Mouse (Mus musculus): Measurements from ENCODE around the gene Adcyap1.

Gene Adcyap1

GRCm38 (mm10) chr17:93198717-93199116, at the start of gene Adcyap1:
Gene Adcyap1, plus strand, starts transcription at chr17:93199017.
- no peak for DNase-seq (ENCODE audit: low spot score)

GRCm38 (mm10) chr17:93158280-93158851, 40.5 kb upstream of the Adcyap1 start:
- peak; percentile 4 for DNase-seq (ENCODE audit: low spot score)

- DNase-seq (ENCODE audit: low spot score) = no peak
Observed at GRCm38 (mm10) chr17:93169572-93169971, 29.2 kb upstream of the Adcyap1 start.

DNA sequence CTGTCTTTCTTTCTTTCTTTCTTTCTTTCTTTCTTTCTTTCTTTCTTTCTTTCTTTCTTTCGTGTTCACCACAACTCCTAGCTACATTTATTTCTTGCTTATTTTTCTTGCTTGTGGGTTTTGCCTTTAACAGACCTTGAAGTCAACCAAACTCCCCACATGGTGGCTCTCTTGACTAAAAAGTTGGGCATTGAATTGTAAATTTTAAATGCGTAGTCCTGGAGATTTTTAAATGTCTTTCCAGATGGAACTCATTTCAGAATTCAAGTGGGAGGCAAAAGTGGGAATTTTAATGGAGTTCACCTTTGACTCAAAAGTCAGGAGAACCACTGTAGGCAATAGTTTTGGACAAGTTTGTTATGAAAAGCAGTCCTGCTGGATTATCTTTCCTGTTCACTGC, 2.0 kb upstream of the Adcyap1 start:
- DNase-seq (ENCODE audit: low spot score) = no peak

DNA sequence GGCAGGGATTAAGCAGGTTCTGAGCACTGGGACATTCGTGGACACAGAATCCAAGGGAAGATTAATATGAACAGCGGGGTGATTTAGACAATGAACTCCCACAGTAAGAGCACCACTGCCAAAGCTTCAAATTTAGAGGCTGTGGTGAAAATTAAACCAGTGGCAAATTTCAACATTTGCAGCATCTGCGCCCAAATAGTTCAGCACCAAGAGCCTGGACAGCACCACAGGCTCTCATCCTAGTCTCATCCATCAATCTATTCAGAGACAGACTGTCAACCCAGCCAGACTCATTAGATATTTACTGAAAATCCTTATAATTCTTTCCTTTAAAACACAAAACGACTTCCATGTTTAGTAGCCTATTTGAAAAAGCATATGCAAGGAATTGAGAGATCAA, 604 bp upstream of the Adcyap1 start:
- DNase-seq (ENCODE audit: low spot score) = no peak

DNA sequence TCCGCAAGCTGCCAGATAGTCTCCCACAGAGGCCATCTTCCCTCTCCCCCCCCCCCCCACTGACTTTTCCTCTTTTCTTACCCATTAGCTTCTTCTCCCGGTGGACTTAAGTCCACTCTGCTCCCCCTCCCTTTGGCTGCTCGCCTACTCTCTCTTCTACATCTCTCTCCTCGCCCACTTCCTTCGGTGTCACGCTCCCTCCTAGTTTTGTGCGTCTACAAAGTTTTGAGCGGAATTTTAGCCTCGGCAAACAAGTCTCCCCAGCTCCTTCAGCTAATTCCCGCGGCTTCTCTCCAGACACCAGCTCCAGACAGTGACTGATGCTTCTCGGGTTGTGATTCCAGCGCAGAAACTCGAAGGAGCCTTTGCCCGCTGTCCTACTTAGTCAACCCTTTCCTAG, 401 bp downstream of the Adcyap1 start:
- DNase-seq (ENCODE audit: low spot score) = no peak

- no peak for DNase-seq (ENCODE audit: low spot score)
Observed at GRCm38 (mm10) chr17:93199747-93200146, 930 bp downstream of the Adcyap1 start.

DNA sequence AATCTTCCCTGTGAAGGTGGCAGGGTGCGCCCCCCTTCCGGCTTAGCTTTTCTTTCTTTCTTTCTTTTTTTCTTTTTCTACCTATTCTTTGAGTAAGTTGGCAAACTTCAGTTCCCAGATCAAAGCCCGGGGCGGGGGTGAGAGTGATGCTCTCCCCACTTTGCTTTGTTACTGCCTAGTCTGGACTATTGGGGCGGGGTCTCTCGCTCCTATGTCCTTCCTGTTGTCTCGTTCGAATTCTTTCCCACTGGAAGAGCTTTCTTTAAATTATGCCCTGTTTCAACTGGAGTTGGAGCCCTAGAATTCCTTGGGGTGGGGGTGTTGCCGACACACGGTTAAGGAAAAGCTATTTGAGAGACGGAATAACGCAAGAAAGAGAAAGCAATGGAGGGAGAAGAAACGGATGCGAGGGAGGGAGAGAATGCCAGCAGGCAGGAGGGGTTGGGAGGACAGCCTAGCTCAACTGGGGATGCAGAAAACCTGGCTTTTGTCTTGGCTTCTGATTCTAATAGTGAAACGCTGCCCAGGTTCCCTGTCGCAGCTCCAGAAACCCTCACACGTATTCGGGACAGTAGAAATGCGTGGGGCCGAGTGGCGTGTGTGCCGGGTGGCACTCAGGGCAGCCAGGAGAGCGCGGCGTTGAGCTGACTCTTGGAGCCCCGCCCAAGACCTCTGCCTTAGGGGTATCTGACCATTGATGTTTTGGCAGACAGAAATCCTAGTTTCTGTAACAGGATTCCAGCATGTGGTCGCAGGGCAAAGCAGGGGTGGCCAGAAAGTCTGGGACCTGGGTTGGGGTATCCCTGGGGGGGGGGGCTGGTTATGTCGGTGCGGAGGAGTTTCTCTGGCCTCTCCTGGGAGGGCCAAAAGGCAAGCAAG, 1.8 kb downstream of the Adcyap1 start:
- DNase-seq (ENCODE audit: low spot score) = no peak

- DNase-seq (ENCODE audit: low spot score) = no peak
Observed at GRCm38 (mm10) chr17:93201265-93201925, 2.6 kb downstream of the Adcyap1 start.

DNA sequence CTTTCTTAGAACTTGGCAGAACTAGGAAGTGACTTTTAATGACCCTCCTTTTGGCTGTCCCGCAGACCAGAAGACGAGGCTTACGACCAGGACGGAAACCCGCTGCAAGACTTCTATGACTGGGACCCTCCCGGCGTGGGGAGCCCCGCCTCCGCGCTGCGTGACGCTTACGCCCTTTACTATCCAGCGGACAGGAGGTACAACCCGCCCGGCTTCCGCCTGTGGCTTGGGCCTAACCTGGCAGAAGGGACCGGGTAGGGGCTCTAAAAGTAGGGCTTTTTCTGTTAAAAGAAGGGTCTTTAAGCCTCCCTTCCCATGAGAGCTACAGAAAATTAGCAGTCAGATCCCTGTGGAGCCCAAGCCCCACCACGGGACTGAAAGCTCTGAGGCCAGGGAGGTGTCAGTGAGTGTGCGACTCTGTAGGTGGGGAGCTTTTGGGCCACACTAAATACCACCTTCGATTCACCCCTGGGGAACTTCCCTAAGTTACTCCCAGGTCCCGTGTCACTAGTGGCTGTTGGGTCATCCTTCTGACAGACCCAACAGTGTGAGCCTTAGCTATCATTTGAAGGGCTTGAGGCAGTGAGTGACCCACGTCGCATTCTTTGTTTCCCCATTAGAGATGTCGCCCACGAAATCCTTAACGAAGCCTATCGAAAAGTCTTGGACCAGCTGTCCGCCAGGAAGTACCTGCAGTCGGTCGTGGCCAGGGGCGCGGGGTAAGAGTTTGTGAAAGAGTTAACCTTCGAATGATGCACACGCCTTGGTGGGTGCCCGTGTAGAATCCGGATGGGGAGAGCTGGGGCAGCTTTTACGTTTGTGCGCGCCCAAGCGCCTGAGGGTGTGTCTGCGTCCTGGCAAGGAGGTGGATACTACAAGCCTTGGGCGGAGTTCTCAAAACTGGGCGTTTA, 3.6 kb downstream of the Adcyap1 start:
- no peak for DNase-seq (ENCODE audit: low spot score)

DNA sequence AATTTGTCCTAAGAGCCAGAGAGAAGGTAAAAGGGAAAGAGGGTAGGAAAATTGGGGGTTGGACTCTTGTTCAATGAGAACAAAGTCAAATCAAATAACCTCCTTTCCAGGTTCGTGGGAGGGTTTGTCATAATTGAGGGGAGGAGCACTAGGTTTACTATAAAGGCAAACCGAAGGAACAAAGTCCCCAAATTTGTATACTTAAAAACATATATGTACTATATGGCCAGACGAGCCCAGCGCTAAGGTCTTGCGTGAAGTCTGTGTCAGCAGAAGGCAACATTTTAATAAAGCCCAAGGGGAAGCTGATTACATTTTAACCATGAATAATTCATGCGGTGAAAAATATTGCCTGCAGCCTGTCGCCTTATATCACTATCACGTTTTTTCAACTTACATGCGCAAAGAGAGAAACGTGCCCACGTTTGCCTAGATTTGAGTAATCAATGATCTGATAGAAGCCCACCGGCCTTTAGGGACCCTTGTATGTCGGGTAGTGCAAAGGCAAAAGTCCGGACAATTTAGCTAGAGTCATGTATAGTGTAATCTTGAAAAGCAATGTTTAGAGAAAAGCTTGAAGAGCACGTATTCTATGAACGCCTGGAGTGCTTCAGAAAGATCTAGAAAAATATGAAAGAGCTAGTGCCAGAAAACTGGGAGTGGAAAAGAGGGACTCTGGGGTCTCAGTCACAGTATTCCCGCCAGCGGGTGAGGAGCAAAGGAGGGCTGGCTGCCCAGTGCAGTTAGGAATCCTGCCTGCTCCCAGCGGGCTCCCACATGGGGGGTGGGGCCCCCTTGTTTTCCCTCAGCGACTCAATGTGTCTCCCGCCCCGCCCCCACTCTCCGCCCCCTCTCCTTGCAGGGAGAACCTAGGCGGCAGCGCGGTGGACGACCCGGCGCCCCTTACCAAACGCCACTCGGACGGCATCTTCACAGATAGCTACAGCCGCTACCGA, 4.5 kb downstream of the Adcyap1 start:
- DNase-seq (ENCODE audit: low spot score) = no peak

DNA sequence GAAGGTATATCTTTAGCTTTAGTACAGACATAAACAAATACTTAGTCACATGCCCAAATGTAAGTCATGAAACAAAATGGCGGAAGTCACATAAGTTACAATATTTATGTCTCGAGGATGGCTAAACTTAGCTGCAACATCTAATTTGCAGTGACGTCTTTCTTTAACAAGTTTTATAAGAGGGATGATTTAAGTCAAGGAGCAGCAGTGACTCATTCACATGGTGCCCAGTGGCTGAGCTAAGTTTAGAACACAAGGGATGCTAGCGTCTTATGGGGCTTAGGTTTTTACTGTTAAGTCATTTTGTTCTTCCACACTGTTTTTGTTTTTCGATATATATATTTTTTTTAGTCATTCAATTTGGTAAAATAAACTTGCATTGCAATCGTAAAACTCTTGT, 19.0 kb downstream of the Adcyap1 start:
- no peak for DNase-seq (ENCODE audit: low spot score)

- no peak for DNase-seq (ENCODE audit: low spot score)
Observed at GRCm38 (mm10) chr17:93218640-93219039, 19.8 kb downstream of the Adcyap1 start.

- DNase-seq (ENCODE audit: low spot score) = no peak
Observed at GRCm38 (mm10) chr17:93237355-93237754, 38.5 kb downstream of the Adcyap1 start.

All from ovary, adult 18-20 months (tissue).